Mouse (Mus musculus) hindbrain, embryonic 13.5 days (tissue): ENCODE data around the gene Trabd2b. TPM values are rescaled to one million over a fixed set of nuclear protein-coding genes. Genes with fewer than 3 reads are reported as not detected.

Experiments
- ATAC-seq: fragments of 200-750 bp; cut with Nextera tagmentation; 2 replicates; pipeline ENCODE4 v1.8.0; 2017; ENCODE audit warnings: moderate TSS enrichment; ENCODE audit not compliant: low FRiP score
- H3K27ac ChIP-seq: fragments of 300-500 bp; sonication (generic); 2 replicates; pipeline ENCODE4 v1.5.1; 2015; ENCODE audit warnings: inconsistent platforms, mild to moderate bottlenecking, moderate library complexity
- H3K27me3 ChIP-seq: fragments of 300-500 bp; sonication (generic); 2 replicates; pipeline ENCODE4 v1.6.1; 2015; ENCODE audit warnings: mild to moderate bottlenecking, inconsistent platforms
- H3K36me3 ChIP-seq: fragments of 300-500 bp; sonication (generic); 2 replicates; pipeline ENCODE4 v1.6.1; 2015; ENCODE audit warnings: mild to moderate bottlenecking, inconsistent platforms
- H3K4me1 ChIP-seq: fragments of 300-500 bp; sonication (generic); replicated peaks from 2 replicates; pipeline ENCODE4 v1.6.1; 2015; ENCODE audit warnings: inconsistent platforms
- H3K4me2 ChIP-seq: fragments of 300-500 bp; sonication (generic); 2 replicates; pipeline ENCODE4 v1.6.1; 2015; ENCODE audit warnings: inconsistent platforms, mild to moderate bottlenecking, moderate library complexity
- H3K4me3 ChIP-seq: fragments of 300-500 bp; sonication (generic); 2 replicates; pipeline ENCODE4 v1.5.1; 2015; ENCODE audit warnings: mild to moderate bottlenecking, inconsistent platforms
- H3K9ac ChIP-seq: fragments of 300-500 bp; sonication (generic); 2 replicates; pipeline ENCODE4 v1.6.1; 2015; ENCODE audit warnings: mild to moderate bottlenecking, inconsistent platforms
- H3K9me3 ChIP-seq: fragments of 300-500 bp; sonication (generic); 2 replicates; pipeline ENCODE4 v1.6.1; 2016; ENCODE audit warnings: inconsistent platforms
- WGBS: fragments of 180-500 bp; shearing (Covaris S2); methylation state at CpG from one replicate; pipeline ENCODE4 v1.1.7; 2015; 5-methylcytosine and 5-hydroxymethylcytosine counted together
- polyA plus RNA-seq: library from polyadenylated mRNA; unstranded; fragments of >200 nt; fragmentation: Nextera tagmentation; extraction: Ambion mirVana; gene quantifications from 2 replicates; pipeline ENCODE4 v1.2.1, GENCODE M21; 2015

Trabd2b gene
- polyA plus RNA-seq, 1 experiment from 2014 or later: 0.78 TPM

GRCm38 (mm10) chr4:114651007-114651406 is 244.5 kb downstream of the Trabd2b start:
- no peak overlapping the region for H3K27ac ChIP-seq
- ATAC-seq: no peak
- no peak overlapping the region for H3K4me2 ChIP-seq
- H3K9me3 ChIP-seq: no peaks in the 10 kb centered on the region
- H3K9ac ChIP-seq: no peak overlapping the region
- H3K4me1 ChIP-seq: peaks cover 14% of the 10 kb centered on the region
- peaks cover 35% of the 10 kb centered on the region for H3K27me3 ChIP-seq
- H3K4me3 ChIP-seq: no peak overlapping the region
- no peaks in the 10 kb centered on the region for H3K36me3 ChIP-seq
- WGBS: 43% methylated on average over 3 of the region's 3 CpGs

DNA sequence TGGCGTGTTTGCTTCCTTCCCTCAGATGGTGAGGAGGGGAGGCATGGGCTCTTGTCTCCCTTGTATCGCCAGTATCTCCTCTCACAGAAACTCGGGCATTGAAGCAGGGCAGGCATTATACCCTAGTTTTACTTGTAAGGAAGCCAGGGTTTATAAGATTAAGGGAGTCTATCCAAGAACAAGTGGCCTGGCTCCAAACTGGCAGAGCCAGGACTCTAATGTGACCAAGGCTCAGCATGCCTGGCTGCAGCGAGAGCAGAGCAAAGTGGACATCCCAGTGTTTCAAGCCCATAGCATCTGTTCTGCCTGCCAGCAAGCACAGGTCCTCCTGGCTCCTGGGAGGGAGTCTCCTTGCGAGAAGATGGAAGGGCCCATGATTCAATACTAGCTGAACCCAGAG is 245.1 kb downstream of the Trabd2b start:
- Histone ChIP-seq H3K9ac (no peak overlapping the region), H3K9me3 (no peaks in the 10 kb centered on the region), H3K4me1 (peaks cover 14% of the 10 kb centered on the region), H3K4me2 (no peak overlapping the region), H3K36me3 (no peaks in the 10 kb centered on the region), H3K27me3 (peaks cover 32% of the 10 kb centered on the region), H3K4me3 (no peak overlapping the region), H3K27ac (no peak overlapping the region)
- no peak for ATAC-seq
- 76% methylated on average over 5 of the region's 5 CpGs for WGBS

- Histone ChIP-seq H3K27me3 (peaks cover 34% of the 10 kb centered on the region), H3K9me3 (no peaks in the 10 kb centered on the region), H3K4me2 (no peak overlapping the region), H3K4me3 (no peak overlapping the region), H3K4me1 (peaks cover 14% of the 10 kb centered on the region), H3K36me3 (no peaks in the 10 kb centered on the region), H3K27ac (no peak overlapping the region), H3K9ac (no peak overlapping the region)
- ATAC-seq: no peak
- WGBS: 95% methylated on average over 4 of the region's 4 CpGs
These were observed 245.9 kb downstream of the Trabd2b start for GRCm38 (mm10) chr4:114652400-114652799.

DNA sequence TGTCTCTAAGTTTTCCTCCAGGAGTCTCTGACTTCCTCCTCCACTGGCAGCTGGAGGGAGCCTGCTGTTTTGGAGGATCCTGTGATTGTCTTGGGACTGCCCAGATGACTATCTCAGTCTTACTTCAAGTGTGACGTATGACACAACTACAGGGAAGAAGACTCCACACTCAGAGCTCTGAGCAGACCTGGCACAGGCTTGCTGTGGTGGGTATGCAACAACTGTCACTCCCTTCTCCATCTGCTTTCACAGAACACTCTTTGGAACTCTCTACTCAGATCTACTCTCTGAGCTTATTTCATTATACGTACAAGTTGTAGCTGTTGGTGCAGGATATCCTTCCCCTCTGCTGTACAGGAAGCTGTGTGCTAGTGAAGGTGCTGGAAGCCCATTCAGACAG is 251.4 kb downstream of the Trabd2b start:
- Histone ChIP-seq H3K36me3 (no peaks in the 10 kb centered on the region), H3K9ac (no peak overlapping the region), H3K27ac (no peak overlapping the region), H3K4me3 (no peak overlapping the region), H3K9me3 (no peaks in the 10 kb centered on the region), H3K4me1 (no peaks in the 10 kb centered on the region), H3K4me2 (no peak overlapping the region), H3K27me3 (peaks cover 18% of the 10 kb centered on the region; the same call in 1 of the 2 replicates)
- 76% methylated on average over 2 of the region's 2 CpGs for WGBS
- ATAC-seq: no peak

DNA sequence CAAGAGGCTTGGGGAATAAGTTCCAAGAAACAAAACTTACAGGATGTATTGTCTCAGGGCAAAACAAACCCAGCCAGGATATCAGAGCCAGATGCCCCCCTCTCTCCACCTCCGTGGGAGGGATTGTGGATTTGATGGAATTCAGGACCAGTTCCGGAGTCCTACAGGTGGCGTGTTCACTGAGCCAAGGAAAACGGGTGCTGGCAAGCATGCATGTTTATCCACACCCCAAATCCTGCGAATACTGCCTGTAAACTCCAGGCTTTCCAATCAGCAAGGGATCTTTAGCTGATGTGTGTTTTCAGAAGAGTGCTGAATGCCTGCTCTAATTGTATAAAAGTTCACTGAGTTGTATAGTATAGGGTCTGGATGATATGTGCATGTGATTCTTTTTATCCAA is 253.4 kb downstream of the Trabd2b start:
- H3K36me3 ChIP-seq: no peaks in the 10 kb centered on the region
- H3K4me3 ChIP-seq: no peak overlapping the region
- no peak overlapping the region for H3K9ac ChIP-seq
- no peaks in the 10 kb centered on the region for H3K4me1 ChIP-seq
- WGBS: 65% methylated on average over 5 of the region's 5 CpGs
- ATAC-seq: no peak
- H3K9me3 ChIP-seq: no peaks in the 10 kb centered on the region
- H3K4me2 ChIP-seq: no peak overlapping the region
- no peak overlapping the region for H3K27ac ChIP-seq
- H3K27me3 ChIP-seq: peaks cover 37% of the 10 kb centered on the region

DNA sequence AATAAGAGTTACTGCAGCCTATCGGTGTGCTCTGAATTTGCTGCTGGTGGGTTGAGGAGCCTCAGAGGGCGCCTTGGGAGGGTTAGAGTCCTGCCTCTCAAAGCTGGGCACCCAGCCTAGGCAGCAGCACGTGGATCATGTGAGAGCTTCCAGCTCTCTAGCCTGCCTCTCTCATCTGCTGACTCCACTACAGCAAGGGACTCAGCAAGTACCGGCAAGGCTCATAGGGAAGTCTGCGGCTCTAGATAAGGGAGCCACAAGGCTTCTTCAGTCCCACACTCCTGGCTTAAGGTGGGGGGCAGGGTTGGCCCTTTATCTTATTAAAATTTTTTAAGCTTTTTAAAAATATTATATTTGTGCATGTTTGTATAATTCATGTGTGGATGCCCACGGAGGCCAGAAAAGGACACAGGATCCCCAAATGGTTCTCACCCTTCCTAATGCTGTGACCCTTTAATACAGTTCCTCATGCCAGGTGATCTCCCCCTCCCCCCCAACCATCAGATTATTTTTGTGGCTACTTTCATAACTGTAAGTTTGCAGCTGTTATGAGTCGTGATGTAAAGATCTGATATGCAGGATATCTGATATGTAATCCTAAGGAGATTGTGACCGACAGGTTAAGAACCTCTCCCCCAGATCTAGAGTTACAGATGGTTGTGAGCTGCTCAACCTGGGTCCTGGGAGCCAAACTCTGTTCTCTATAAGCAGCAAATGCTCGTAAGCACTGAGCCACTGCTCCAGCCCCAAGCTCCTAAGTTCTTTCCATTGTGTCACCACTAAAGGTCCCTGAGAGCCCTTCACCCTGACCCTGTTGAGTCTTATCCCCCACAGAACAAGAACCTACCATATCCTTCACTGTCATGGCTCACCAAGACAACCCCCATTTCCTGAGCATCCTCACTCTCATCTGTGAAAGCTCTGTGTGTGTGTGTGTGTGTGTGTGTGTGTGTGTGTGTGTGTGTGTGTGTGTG is 257.8 kb downstream of the Trabd2b start:
- Histone ChIP-seq H3K4me1 (peaks cover 17% of the 10 kb centered on the region), H3K27me3 (peaks cover 69% of the 10 kb centered on the region), H3K4me3 (no peak overlapping the region), H3K4me2 (no peak overlapping the region), H3K27ac (no peak overlapping the region), H3K9me3 (no peaks in the 10 kb centered on the region), H3K9ac (no peak overlapping the region), H3K36me3 (no peaks in the 10 kb centered on the region)
- no peak for ATAC-seq
- 76% methylated on average over 9 of the region's 9 CpGs for WGBS

Other genes starting within 250 kb of the Trabd2b start
- gene Skint11, start 243.3 kb upstream of the Trabd2b start, polyA plus RNA-seq: not detected in 2 replicates